Mouse (Mus musculus) MEL (cell line): ENCODE measurements at regions not wholly inside any gene's neighbourhood (a gene's known extent, or its start where the extent isn't known, plus 50 kb on each side); places are given as distances from the start of the nearest gene placed in this dataset.

Experiments
- DNase-seq: peaks from one replicate; pipeline ENCODE4 v3.0.0; 2011; ENCODE audit warnings: low read depth, low spot score
- H3K27ac ChIP-seq: 2 replicates; pipeline ENCODE4 v1.5.1; 2012; ENCODE audit warnings: low read depth, mild to moderate bottlenecking, control low read depth, low read length, moderate library complexity; ENCODE audit not compliant: control insufficient read depth
- H3K27me3 ChIP-seq, 2 experiments: fragments of 150-350 bp in 1 of 2; sonication (generic) in 1 of 2; 2 replicates each; pipeline ENCODE4 v1.6.1; 2012; ENCODE audit warnings: low read length in 2 of 2, mild to moderate bottlenecking in 2 of 2, improper control_type of control experiment in 1 of 2, moderate library complexity in 1 of 2; ENCODE audit not compliant: insufficient read depth in 2 of 2, control insufficient read depth in 1 of 2
- H3K36me3 ChIP-seq, 2 experiments: 2 replicates each; pipeline ENCODE4 v1.6.1; 2012 to 2014; ENCODE audit warnings: low read length in 2 of 2, improper control_type of control experiment in 1 of 2, inconsistent platforms in 1 of 2, mild to moderate bottlenecking in 1 of 2; ENCODE audit not compliant: insufficient read depth in 2 of 2, control insufficient read depth in 1 of 2
- H3K4me1 ChIP-seq, 2 experiments: fragments of 150-350 bp in 1 of 2; sonication (generic) in 1 of 2; 2 replicates each; pipeline ENCODE4 v1.6.1; 2012; ENCODE audit warnings: low read length in 2 of 2, improper control_type of control experiment in 1 of 2, mild to moderate bottlenecking in 1 of 2; ENCODE audit not compliant: insufficient read depth in 2 of 2, control insufficient read depth in 1 of 2
- H3K4me3 ChIP-seq, 2 experiments: fragments of 150-350 bp in 1 of 2; sonication (generic) in 1 of 2; 2 replicates each; pipeline ENCODE4 v1.5.1; 2012; ENCODE audit warnings: low read depth in 2 of 2, low read length in 2 of 2, mild to moderate bottlenecking in 2 of 2, moderate library complexity in 2 of 2, control low read depth in 1 of 2, improper control_type of control experiment in 1 of 2; ENCODE audit not compliant: control insufficient read depth in 1 of 2, insufficient read depth in 1 of 2
- H3K79me2 ChIP-seq: 2 replicates; pipeline ENCODE4 v1.6.1; 2012; ENCODE audit warnings: mild to moderate bottlenecking, low read length, moderate library complexity; ENCODE audit not compliant: control insufficient read depth, poor library complexity, insufficient read depth
- H3K9ac ChIP-seq: 2 replicates; pipeline ENCODE4 v1.6.1; 2012; ENCODE audit warnings: low read depth, mild to moderate bottlenecking, control low read depth, low read length, moderate library complexity; ENCODE audit not compliant: control insufficient read depth, poor library complexity, severe bottlenecking
- H3K9me3 ChIP-seq: fragments of 150-350 bp; sonication (generic); replicated peaks from 2 replicates; pipeline ENCODE4 v1.6.1; 2012; ENCODE audit warnings: mild to moderate bottlenecking, low read length, improper control_type of control experiment, moderate library complexity; ENCODE audit not compliant: insufficient read depth
- CHD1 ChIP-seq: IDR thresholded peaks from 2 replicates; pipeline ENCODE4 v1.6.1; 2012; ENCODE audit warnings: low read depth, mild to moderate bottlenecking, inconsistent platforms, low read length, improper control_type of control experiment
- CHD2 ChIP-seq: IDR thresholded peaks from 2 replicates; pipeline ENCODE4 v1.6.1; 2011; ENCODE audit warnings: low read length, improper control_type of control experiment
- CTCF ChIP-seq, 3 experiments: IDR thresholded peaks in 2 of 3; conservative IDR thresholded peaks in 1 of 3; 2 replicates each; pipeline ENCODE4 v1.5.1; 2011 to 2012; ENCODE audit warnings: low read length in 3 of 3, low read depth in 2 of 3, mild to moderate bottlenecking in 2 of 3, improper control_type of control experiment in 1 of 3, inconsistent platforms in 1 of 3, mixed read lengths in 1 of 3, moderate library complexity in 1 of 3; ENCODE audit not compliant: control insufficient read depth in 1 of 3, insufficient read depth in 1 of 3, poor library complexity in 1 of 3, severe bottlenecking in 1 of 3
- E2F4 ChIP-seq: IDR thresholded peaks from 2 replicates; pipeline ENCODE4 v1.6.1; 2011; ENCODE audit warnings: low read depth, low read length, improper control_type of control experiment, borderline replicate concordance
- ETS1 ChIP-seq: IDR thresholded peaks from 2 replicates; pipeline ENCODE4 v1.6.1; 2012; ENCODE audit warnings: low read depth, mild to moderate bottlenecking, inconsistent platforms, low read length, improper control_type of control experiment, moderate library complexity
- HCFC1 ChIP-seq: IDR thresholded peaks from 2 replicates; pipeline ENCODE4 v1.6.1; 2012; ENCODE audit warnings: low read depth, mild to moderate bottlenecking, inconsistent platforms, low read length, improper control_type of control experiment, moderate library complexity
- MAZ ChIP-seq: IDR thresholded peaks from 2 replicates; pipeline ENCODE4 v1.6.1; 2012; ENCODE audit warnings: low read depth, mild to moderate bottlenecking, inconsistent platforms, low read length, improper control_type of control experiment
- MXI1 ChIP-seq: IDR thresholded peaks from 2 replicates; pipeline ENCODE4 v1.6.1; 2011; ENCODE audit warnings: mild to moderate bottlenecking, low read depth, low read length, improper control_type of control experiment
- MYC ChIP-seq: IDR thresholded peaks from 2 replicates; pipeline ENCODE4 v1.6.1; 2011; ENCODE audit warnings: low read depth, mild to moderate bottlenecking, low read length, improper control_type of control experiment, moderate library complexity
- NRF1 ChIP-seq: IDR thresholded peaks from 2 replicates; pipeline ENCODE4 v1.6.1; 2014; ENCODE audit warnings: low read depth, mild to moderate bottlenecking, inconsistent platforms, low read length, improper control_type of control experiment, moderate library complexity; ENCODE audit not compliant: poor library complexity, insufficient read depth, severe bottlenecking
- POLR2AphosphoS5 ChIP-seq: IDR thresholded peaks from 2 replicates; pipeline ENCODE4 v1.6.1; 2012; ENCODE audit warnings: low read depth, borderline replicate concordance, mild to moderate bottlenecking, inconsistent platforms, low read length, moderate library complexity, mixed read lengths
- RAD21 ChIP-seq: IDR thresholded peaks from 2 replicates; pipeline ENCODE4 v1.6.1; 2011; ENCODE audit warnings: mild to moderate bottlenecking, low read depth, low read length, improper control_type of control experiment
- SMC3 ChIP-seq: IDR thresholded peaks from 2 replicates; pipeline ENCODE4 v1.6.1; 2011; ENCODE audit warnings: low read depth, low read length, improper control_type of control experiment
- TBP ChIP-seq: IDR thresholded peaks from 2 replicates; pipeline ENCODE4 v1.8.0; 2011; ENCODE audit warnings: low read depth, low read length, improper control_type of control experiment
- TCF12 ChIP-seq: IDR thresholded peaks from 2 replicates; pipeline ENCODE4 v1.6.1; 2014; ENCODE audit warnings: low read depth, mild to moderate bottlenecking, inconsistent platforms, low read length, improper control_type of control experiment, moderate library complexity
- UBTF ChIP-seq: IDR thresholded peaks from 2 replicates; pipeline ENCODE4 v1.6.1; 2012; ENCODE audit warnings: low read depth, mild to moderate bottlenecking, inconsistent platforms, low read length, improper control_type of control experiment, moderate library complexity, borderline replicate concordance; ENCODE audit not compliant: insufficient read depth
- USF1 ChIP-seq: IDR thresholded peaks from 2 replicates; pipeline ENCODE4 v1.6.1; 2014; ENCODE audit warnings: low read depth, mild to moderate bottlenecking, inconsistent platforms, low read length, improper control_type of control experiment, moderate library complexity
- USF2 ChIP-seq, 2 experiments: IDR thresholded peaks; 2 replicates each; pipeline ENCODE4 v1.6.1; 2011 to 2012; ENCODE audit warnings: improper control_type of control experiment in 2 of 2, low read length in 2 of 2, borderline replicate concordance in 1 of 2, inconsistent platforms in 1 of 2, low read depth in 1 of 2, mild to moderate bottlenecking in 1 of 2; ENCODE audit not compliant: insufficient read depth in 1 of 2
- ZC3H11A ChIP-seq: IDR thresholded peaks from 2 replicates; pipeline ENCODE4 v1.6.1; 2012; ENCODE audit warnings: low read depth, mild to moderate bottlenecking, inconsistent platforms, low read length, improper control_type of control experiment
- ZKSCAN1 ChIP-seq: IDR thresholded peaks from 2 replicates; pipeline ENCODE4 v1.6.1; 2012; ENCODE audit warnings: low read depth, mild to moderate bottlenecking, inconsistent platforms, low read length, improper control_type of control experiment, moderate library complexity

DNA sequence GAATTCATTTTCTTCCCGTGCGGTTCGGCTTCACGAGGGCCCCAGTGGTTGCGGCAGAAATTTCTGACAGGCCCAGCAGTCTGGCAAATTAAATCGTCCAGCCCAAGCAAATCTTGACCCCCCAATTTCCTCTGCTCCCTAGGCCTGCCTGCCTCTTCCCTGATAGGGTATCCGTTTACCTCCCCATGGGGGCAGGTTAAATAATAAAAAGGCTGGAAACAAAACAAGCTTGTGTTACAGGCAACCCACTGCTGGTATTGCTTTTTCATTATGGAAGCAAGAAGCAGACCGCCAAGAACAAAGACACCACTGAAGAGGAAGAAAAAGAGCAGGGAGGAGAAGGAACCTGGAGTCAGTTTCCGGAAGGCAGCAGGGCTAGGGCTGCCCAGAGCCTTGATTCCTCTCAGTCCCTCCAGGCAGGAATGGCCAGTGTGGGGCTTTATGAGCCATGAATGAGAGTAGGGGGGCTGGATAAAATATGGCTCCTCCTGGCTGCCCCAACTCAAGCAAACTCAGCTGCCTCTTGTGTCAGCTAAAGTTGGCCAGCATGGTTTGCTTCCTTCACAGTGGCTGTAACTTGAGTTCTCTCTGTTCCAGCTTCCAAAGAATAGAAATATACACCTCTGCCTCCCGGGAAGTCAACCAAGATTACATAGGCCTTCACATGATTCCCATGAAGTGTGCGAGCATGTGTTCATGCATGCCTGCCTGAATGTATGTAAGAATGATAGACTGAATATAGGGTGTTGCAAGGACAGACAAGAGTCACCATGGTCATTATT lies 474.5 kb upstream of the Cdh4 start:
- Histone ChIP-seq H3K4me3 (no peak overlapping the region), H3K27me3 (no peaks in the 10 kb centered on the region), H3K79me2 (no peaks in the 10 kb centered on the region), H3K27ac (no peak overlapping the region), H3K4me1 (no peaks in the 10 kb centered on the region), H3K36me3 (no peaks in the 10 kb centered on the region), H3K9me3 (no peaks in the 10 kb centered on the region), H3K9ac (no peak overlapping the region)
- no peak for DNase-seq
- TF ChIP-seq ETS1 = no peak
- TF ChIP-seq MYC = no peak

DNA sequence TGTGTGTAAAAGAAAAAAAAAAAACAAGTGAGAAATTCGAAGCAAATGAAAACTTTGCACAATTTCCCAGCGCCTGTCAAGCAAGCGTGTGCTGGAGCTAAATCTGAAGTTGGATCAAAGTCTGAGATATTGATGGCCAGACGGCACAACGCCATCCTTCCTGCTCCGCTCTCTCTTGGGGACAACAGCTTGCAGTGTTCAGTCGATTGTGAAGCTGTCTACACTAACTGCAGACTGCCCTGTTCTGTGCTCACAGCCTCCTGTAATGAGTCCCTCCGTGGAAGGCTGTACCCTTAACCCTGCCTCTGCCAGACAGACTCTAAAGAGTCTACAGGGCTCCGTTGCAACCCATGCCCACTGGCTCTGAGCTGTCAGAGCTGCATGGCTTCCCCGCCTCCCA lies 472.5 kb upstream of the Cdh4 start:
- H3K4me1 ChIP-seq = no peaks in the 10 kb centered on the region
- TF ChIP-seq ETS1 (no peak), TCF12 (no peak), UBTF (no peak), TBP (no peak), USF1 (no peak), NRF1 (no peak), SMC3 (no peak), ZC3H11A (no peak), CTCF (IDR thresholded peaks at IDR 0.05 in 2 of 3, conservative IDR thresholded peaks at IDR 0.05 in 1 of 3; ENCODE audit: control insufficient read depth in 1 of 3, insufficient read depth in 1 of 3, low read depth in 2 of 3, low read length in 3 of 3, poor library complexity in 1 of 3, severe bottlenecking in 1 of 3) (no peak), CHD1 (no peak), MXI1 (no peak), E2F4 (no peak)
- TF ChIP-seq, all 39 proteins: peak for 0
- H3K79me2 ChIP-seq = no peaks in the 10 kb centered on the region
- no peaks in the 10 kb centered on the region for H3K36me3 ChIP-seq
- DNase-seq = no peak
- no peak overlapping the region for H3K9ac ChIP-seq
- H3K9me3 ChIP-seq = no peaks in the 10 kb centered on the region
- no peaks in the 10 kb centered on the region for H3K27me3 ChIP-seq
- H3K4me3 ChIP-seq = no peak overlapping the region
- no peak overlapping the region for H3K27ac ChIP-seq

DNA sequence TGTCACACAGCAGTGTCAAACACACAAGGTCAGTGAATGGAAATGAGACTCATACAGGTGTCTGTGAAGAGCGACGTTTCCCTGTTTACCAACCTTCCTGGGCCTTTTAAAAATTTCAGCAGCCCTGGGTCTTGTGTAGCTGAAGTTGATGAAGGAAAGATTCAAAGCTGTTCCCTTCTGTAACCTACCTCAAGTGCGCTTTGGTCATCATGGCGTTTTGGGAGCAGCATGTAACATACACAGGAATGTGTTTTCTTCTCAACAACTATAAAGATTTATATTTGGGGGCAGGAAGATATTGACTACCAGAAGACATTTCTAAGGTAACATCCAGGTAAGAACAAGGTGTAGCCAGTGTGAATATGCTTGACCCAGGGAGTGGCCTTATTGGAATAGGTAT lies 466.9 kb upstream of the Cdh4 start:
- Histone ChIP-seq H3K27me3 (no peaks in the 10 kb centered on the region), H3K9ac (no peak overlapping the region), H3K36me3 (no peaks in the 10 kb centered on the region), H3K79me2 (no peaks in the 10 kb centered on the region), H3K27ac (no peak overlapping the region), H3K9me3 (no peaks in the 10 kb centered on the region), H3K4me3 (no peak overlapping the region), H3K4me1 (no peaks in the 10 kb centered on the region)
- no peak for DNase-seq
- TF ChIP-seq POLR2AphosphoS5 = no peak
- TF ChIP-seq SMC3 = no peak
- no peak for TF ChIP-seq NRF1
- TF ChIP-seq ZKSCAN1 = no peak
- no peak for TF ChIP-seq MAZ
- no peak for TF ChIP-seq ETS1
- TF ChIP-seq USF2 (IDR thresholded peaks at IDR 0.05; ENCODE audit: borderline replicate concordance in 1 of 2, insufficient read depth in 1 of 2, low read depth in 1 of 2, low read length in 2 of 2) = no peak
- TF ChIP-seq CHD1 = no peak
- TF ChIP-seq RAD21 = no peak
- no peak for TF ChIP-seq HCFC1
- no peak for TF ChIP-seq CHD2
